Mouse (Mus musculus) lung, adult 2 months (tissue): ENCODE measurements at regions not wholly inside any gene's neighbourhood (a gene's known extent, or its start where the extent isn't known, plus 50 kb on each side); places are given as distances from the start of the nearest gene placed in this dataset.

Experiments used
- CTCF ChIP-seq: fragments of 200-500 bp; IDR thresholded peaks from 2 replicates; pipeline ENCODE4 v1.5.1; 2011; ENCODE audit warnings: mild to moderate bottlenecking, low read length, control low read depth; ENCODE audit not compliant: insufficient read depth
- POLR2A ChIP-seq: fragments of 200-500 bp; IDR thresholded peaks from 2 replicates; pipeline ENCODE4 v1.6.1; 2011; ENCODE audit warnings: low read depth, mild to moderate bottlenecking, control low read depth, low read length, borderline replicate concordance; ENCODE audit errors: extremely low read depth

GRCm38 (mm10) chr13:110836936-110837335, 417.9 kb upstream of the Actbl2 start:
- TF ChIP-seq POLR2A (no peak), CTCF (no peak)
